In genomic region chr14:50061955-50062732, GRCm38 (mm10) we compare ENCODE assay signal across 9 mouse cellular contexts. TPM values are rescaled to one million over a fixed set of nuclear protein-coding genes. Genes with fewer than 3 reads are reported as not detected.
DNase-seq lines count a peak whose midpoint lies in the region; ATAC-seq and TF ChIP-seq lines count a peak whose summit lies in the region.
"Had no signal": no experiment of that assay in that cellular context is flagged by ENCODE, and none has a peak within 500 bp of the region (broad histone marks: within the 10 kb centered on the region; RNA-seq: fewer than 3 reads in every experiment).

No protein-coding gene starts in this region.

- peak overlapping the region; percentile 95 for H3K27ac ChIP-seq in embryonic facial prominence, embryonic 12.5 days
- no peak overlapping the region for H3K27ac ChIP-seq in kidney, adult 2 months (ENCODE audit: insufficient read depth, low read depth, low read length)
- H3K27ac ChIP-seq in limb, embryonic 13.5 days: peak overlapping the region; percentile 94
- H3K27ac ChIP-seq in midbrain, embryonic 13.5 days: peak overlapping the region; percentile 81

- peak overlapping the region; percentile 69 for H3K4me3 ChIP-seq in embryonic facial prominence, embryonic 12.5 days
- H3K4me3 ChIP-seq in kidney, adult 2 months (ENCODE audit: insufficient read depth, low read depth, low read length): peak overlapping the region; percentile 91
- peak overlapping the region; percentile 66 for H3K4me3 ChIP-seq in limb, embryonic 13.5 days
- peak overlapping the region; percentile 77 for H3K4me3 ChIP-seq in midbrain, embryonic 13.5 days (replicated peaks)

- TF ChIP-seq CTCF in kidney, adult 2 months (conservative IDR thresholded peaks at IDR 0.05; ENCODE audit: insufficient read depth, insufficient read length, low read depth, low read length): peak; percentile 55

- H3K9me3 ChIP-seq in embryonic facial prominence, embryonic 12.5 days: no peaks in the 10 kb centered on the region
- H3K9me3 ChIP-seq in limb, embryonic 13.5 days: no peaks in the 10 kb centered on the region
- no peaks in the 10 kb centered on the region for H3K9me3 ChIP-seq in midbrain, embryonic 13.5 days

- TF ChIP-seq POLR2A in kidney, adult 2 months (IDR thresholded peaks at IDR 0.05; ENCODE audit: low read depth, low read length): no peak

- peak overlapping the region; percentile 68 for H3K4me2 ChIP-seq in embryonic facial prominence, embryonic 12.5 days (replicated peaks)
- peak overlapping the region; percentile 75 for H3K4me2 ChIP-seq in limb, embryonic 13.5 days (replicated peaks)
- H3K4me2 ChIP-seq in midbrain, embryonic 13.5 days (replicated peaks): peak overlapping the region; percentile 80

- H3K27me3 ChIP-seq in embryonic facial prominence, embryonic 12.5 days: no peaks in the 10 kb centered on the region
- no peaks in the 10 kb centered on the region for H3K27me3 ChIP-seq in kidney, adult 2 months (replicated peaks; ENCODE audit: control insufficient read depth, insufficient read depth, low read length)
- no peaks in the 10 kb centered on the region for H3K27me3 ChIP-seq in limb, embryonic 13.5 days
- peaks cover 7% of the 10 kb centered on the region; the same call in 1 of the 2 replicates for H3K27me3 ChIP-seq in midbrain, embryonic 13.5 days

- peak; percentile 97 for ATAC-seq in embryonic facial prominence, embryonic 12.5 days (ENCODE audit: insufficient number of reproducible peaks, insufficient read depth, low FRiP score, low TSS enrichment)
- peak; percentile 93 for ATAC-seq in limb, embryonic 13.5 days (ENCODE audit: low FRiP score, low read depth)
- peak; percentile 98 for ATAC-seq in midbrain, embryonic 13.5 days

- WGBS in embryonic facial prominence, embryonic 12.5 days: 2% methylated on average over 51 of the region's 52 CpGs
- 4% methylated on average over 52 of the region's 52 CpGs for WGBS in kidney, adult 2 months
- 3% methylated on average over 50 of the region's 52 CpGs for WGBS in limb, embryonic 13.5 days
- 2% methylated on average over 52 of the region's 52 CpGs for WGBS in midbrain, embryonic 13.5 days

- H3K4me1 ChIP-seq in embryonic facial prominence, embryonic 12.5 days: no peaks in the 10 kb centered on the region
- no peaks in the 10 kb centered on the region for H3K4me1 ChIP-seq in kidney, adult 2 months (ENCODE audit: control insufficient read depth, insufficient read depth, low read length)
- H3K4me1 ChIP-seq in limb, embryonic 13.5 days: no peaks in the 10 kb centered on the region
- H3K4me1 ChIP-seq in midbrain, embryonic 13.5 days (replicated peaks): peaks cover 7% of the 10 kb centered on the region; the same call in 1 of the 2 replicates

- no peaks in the 10 kb centered on the region for H3K36me3 ChIP-seq in embryonic facial prominence, embryonic 12.5 days
- no peaks in the 10 kb centered on the region for H3K36me3 ChIP-seq in kidney, adult 2 months (ENCODE audit: control insufficient read depth, insufficient read depth, low read length)
- H3K36me3 ChIP-seq in limb, embryonic 13.5 days: peaks cover 3% of the 10 kb centered on the region
- no peaks in the 10 kb centered on the region for H3K36me3 ChIP-seq in midbrain, embryonic 13.5 days

- peak overlapping the region; percentile 67 for H3K9ac ChIP-seq in embryonic facial prominence, embryonic 12.5 days
- H3K9ac ChIP-seq in limb, embryonic 13.5 days: peak overlapping the region; percentile 80
- peak overlapping the region; percentile 72 for H3K9ac ChIP-seq in midbrain, embryonic 13.5 days (replicated peaks)

- peak; percentile 39 for DNase-seq in layer of hippocampus, adult 11-12 months (ENCODE audit: low spot score)
- DNase-seq in layer of hippocampus, adult 9-10 months (ENCODE audit: low spot score): no peak
- peak; percentile 13 for DNase-seq in heart, adult 8-10 months (ENCODE audit: low spot score)
- peak; percentile 81 for DNase-seq in kidney, adult 2 months
- peak; percentile 35 to 70 for DNase-seq in spleen, postnatal 4 days (ENCODE audit: low spot score in 2 of 2)

RNA-seq across cellular contexts. Expression of gene Olfr725, which starts 22.0 kb away (rescaled TPM):
- not detected in 2 replicates for polyA plus RNA-seq in embryonic facial prominence, embryonic 12.5 days (2016; fragmentation: Nextera tagmentation; extraction: Ambion mirVana)
- total RNA-seq in heart, adult 8-10 months (2022): not detected
- polyA plus RNA-seq in kidney, adult 2 months (2012; rRNA removed): not detected in 2 replicates
- not detected in 2 replicates for polyA plus RNA-seq in limb, embryonic 13.5 days (2015; fragmentation: Nextera tagmentation; extraction: Ambion mirVana)
- not detected in 2 replicates for polyA plus RNA-seq in midbrain, embryonic 13.5 days (2015; fragmentation: Nextera tagmentation; extraction: Ambion mirVana)
- polyA plus RNA-seq: C2C12 had no signal

RNA-seq across cellular contexts. Expression of gene Olfr726, which starts 28.6 kb away (rescaled TPM):
- not detected in 2 replicates for polyA plus RNA-seq in embryonic facial prominence, embryonic 12.5 days (2016; fragmentation: Nextera tagmentation; extraction: Ambion mirVana)
- not detected for total RNA-seq in heart, adult 8-10 months (2022)
- polyA plus RNA-seq in kidney, adult 2 months (2012; rRNA removed): not detected in 2 replicates
- polyA plus RNA-seq in limb, embryonic 13.5 days (2015; fragmentation: Nextera tagmentation; extraction: Ambion mirVana): not detected in 2 replicates
- polyA plus RNA-seq in midbrain, embryonic 13.5 days (2015; fragmentation: Nextera tagmentation; extraction: Ambion mirVana): not detected in 2 replicates
- polyA plus RNA-seq: C2C12 had no signal
